Mouse (Mus musculus) forebrain, embryonic 11.5 days (tissue): ENCODE data around the gene Mgat5b. TPM values are rescaled to one million over a fixed set of nuclear protein-coding genes. Genes with fewer than 3 reads are reported as not detected.

Experiments
- ATAC-seq: fragments of 200-750 bp; cut with Nextera tagmentation; replicated peaks from 2 replicates; pipeline ENCODE4 v1.8.0; 2017; ENCODE audit warnings: moderate TSS enrichment; ENCODE audit not compliant: low FRiP score
- DNase-seq: peaks from one replicate; pipeline ENCODE4 v3.0.0-alpha.2; 2017; ENCODE audit warnings: low spot score
- H3K27ac ChIP-seq: fragments of 300-500 bp; sonication (generic); 2 replicates; pipeline ENCODE4 v1.5.1; 2014; ENCODE audit warnings: low read depth, low read length
- H3K27me3 ChIP-seq: fragments of 300-500 bp; sonication (generic); 2 replicates; pipeline ENCODE4 v1.6.1; 2014; ENCODE audit warnings: mild to moderate bottlenecking, low read length, mixed read lengths; ENCODE audit not compliant: control insufficient read depth, insufficient read depth
- H3K36me3 ChIP-seq: fragments of 300-500 bp; sonication (generic); 2 replicates; pipeline ENCODE4 v1.6.1; 2014; ENCODE audit warnings: mild to moderate bottlenecking, low read length, moderate library complexity, mixed read lengths; ENCODE audit not compliant: control insufficient read depth, insufficient read depth
- H3K4me1 ChIP-seq: fragments of 300-500 bp; sonication (generic); replicated peaks from 2 replicates; pipeline ENCODE4 v1.6.1; 2014; ENCODE audit warnings: low read length, mixed read lengths; ENCODE audit not compliant: control insufficient read depth, insufficient read depth
- H3K4me2 ChIP-seq: fragments of 300-500 bp; sonication (generic); 2 replicates; pipeline ENCODE4 v1.6.1; 2014; ENCODE audit warnings: low read depth, mild to moderate bottlenecking, low read length, moderate library complexity, mixed read lengths; ENCODE audit not compliant: severe bottlenecking
- H3K4me3 ChIP-seq: fragments of 300-500 bp; sonication (generic); 2 replicates; pipeline ENCODE4 v1.5.1; 2014; ENCODE audit warnings: low read depth, low read length
- H3K9ac ChIP-seq: fragments of 300-500 bp; sonication (generic); 2 replicates; pipeline ENCODE4 v1.6.1; 2014; ENCODE audit warnings: low read length
- H3K9me3 ChIP-seq: fragments of 300-500 bp; sonication (generic); 2 replicates; pipeline ENCODE4 v1.6.1; 2016; ENCODE audit warnings: low read length, mixed read lengths; ENCODE audit not compliant: control insufficient read depth
- WGBS: fragments of 180-500 bp; shearing (Covaris S2); extraction: QIAGEN DNeasy Blood & Tissue Kit; methylation state at CpG from one replicate; pipeline ENCODE4 v1.1.7; 2014; 5-methylcytosine and 5-hydroxymethylcytosine counted together
- polyA plus RNA-seq: library from polyadenylated mRNA; unstranded; fragments of >200 nt; fragmentation: Nextera tagmentation; extraction: Ambion mirVana; gene quantifications from 2 replicates; pipeline ENCODE4 v1.2.1, GENCODE M21; 2014

Gene Mgat5b
- polyA plus RNA-seq, 1 experiment from 2014 or later: 9.3 TPM

GRCm38 (mm10) chr11:116905741-116906456 is 12.8 kb upstream of the Mgat5b start:
- Histone ChIP-seq H3K9me3 (no peaks in the 10 kb centered on the region), H3K4me3 (peak overlapping the region; percentile 17), H3K36me3 (no peaks in the 10 kb centered on the region), H3K27ac (no peak overlapping the region), H3K4me1 (peaks cover 2% of the 10 kb centered on the region; the same call in 1 of the 2 replicates), H3K4me2 (peak overlapping the region; percentile 45), H3K27me3 (peaks cover 11% of the 10 kb centered on the region; the same call in 1 of the 2 replicates), H3K9ac (no peak overlapping the region)
- ATAC-seq (0 out of 2 replicates have a peak, but pooled peaks have one; percentile 42), DNase-seq (no peak)
- WGBS: 3% methylated on average over 23 of the region's 23 CpGs

GRCm38 (mm10) chr11:116913573-116913972 is 5.1 kb upstream of the Mgat5b start:
- 79% methylated on average over 16 of the region's 16 CpGs for WGBS
- Histone ChIP-seq H3K27me3 (peaks cover 11% of the 10 kb centered on the region), H3K36me3 (no peaks in the 10 kb centered on the region), H3K27ac (no peak overlapping the region), H3K4me3 (no peak overlapping the region), H3K4me2 (no peak overlapping the region), H3K9me3 (no peaks in the 10 kb centered on the region), H3K9ac (no peak overlapping the region), H3K4me1 (no peaks in the 10 kb centered on the region)
- DNase-seq (no peak), ATAC-seq (no peak)

- 60% methylated on average over 5 of the region's 5 CpGs for WGBS
- no peaks in the 10 kb centered on the region for H3K36me3 ChIP-seq
- no peak overlapping the region for H3K4me3 ChIP-seq
- H3K4me2 ChIP-seq: no peak overlapping the region
- no peak for DNase-seq
- no peak overlapping the region for H3K9ac ChIP-seq
- ATAC-seq: no peak
- no peak overlapping the region for H3K27ac ChIP-seq
- no peaks in the 10 kb centered on the region for H3K4me1 ChIP-seq
- no peaks in the 10 kb centered on the region for H3K9me3 ChIP-seq
- peaks cover 12% of the 10 kb centered on the region for H3K27me3 ChIP-seq
Measured at GRCm38 (mm10) chr11:116914267-116914885, 4.3 kb upstream of the Mgat5b start.

GRCm38 (mm10) chr11:116915241-116915640 is 3.4 kb upstream of the Mgat5b start:
- no peak overlapping the region for H3K4me2 ChIP-seq
- no peak overlapping the region for H3K9ac ChIP-seq

GRCm38 (mm10) chr11:116917361-116917760 is 1.3 kb upstream of the Mgat5b start:
- Histone ChIP-seq H3K9me3 (no peaks in the 10 kb centered on the region), H3K27ac (no peak overlapping the region), H3K36me3 (no peaks in the 10 kb centered on the region), H3K4me3 (no peak overlapping the region), H3K4me1 (peaks cover 6% of the 10 kb centered on the region; the same call in 1 of the 2 replicates), H3K4me2 (no peak overlapping the region), H3K9ac (no peak overlapping the region), H3K27me3 (peaks cover 16% of the 10 kb centered on the region)
- 63% methylated on average over 7 of the region's 7 CpGs for WGBS
- no peak for ATAC-seq
- DNase-seq: no peak

More at GRCm38 (mm10) chr11:116915241-116915640, 3.4 kb upstream of the Mgat5b start:
- 89% methylated on average over 3 of the region's 3 CpGs for WGBS
- Histone ChIP-seq H3K36me3 (no peaks in the 10 kb centered on the region), H3K4me3 (no peak overlapping the region), H3K9me3 (no peaks in the 10 kb centered on the region), H3K27me3 (peaks cover 16% of the 10 kb centered on the region), H3K27ac (no peak overlapping the region), H3K4me1 (peaks cover 2% of the 10 kb centered on the region; the same call in 1 of the 2 replicates)
- no peak for ATAC-seq
- DNase-seq: no peak

GRCm38 (mm10) chr11:116919186-116920020 is 740 bp downstream of the Mgat5b start:
- ATAC-seq (peak; percentile 34), DNase-seq (no peak)
- H3K4me3 ChIP-seq: peak overlapping the region; percentile 73
- H3K4me1 ChIP-seq: peaks cover 6% of the 10 kb centered on the region; the same call in 1 of the 2 replicates
- 0 out of 2 replicates have a peak overlapping the region, but pooled peaks have one; percentile 37 for H3K27ac ChIP-seq
- peak overlapping the region; percentile 98 for H3K4me2 ChIP-seq
- no peaks in the 10 kb centered on the region for H3K36me3 ChIP-seq
- peak overlapping the region; percentile 99 for H3K9ac ChIP-seq
- 1% methylated on average over 58 of the region's 58 CpGs for WGBS
- no peaks in the 10 kb centered on the region for H3K9me3 ChIP-seq
- H3K27me3 ChIP-seq: peaks cover 16% of the 10 kb centered on the region

GRCm38 (mm10) chr11:116920746-116921145 is 2.1 kb downstream of the Mgat5b start:
- Histone ChIP-seq H3K4me1 (peaks cover 6% of the 10 kb centered on the region; the same call in 1 of the 2 replicates), H3K4me2 (peak overlapping the region; percentile 98), H3K9ac (no peak overlapping the region; the same call in 1 of the 2 replicates), H3K36me3 (no peaks in the 10 kb centered on the region), H3K9me3 (no peaks in the 10 kb centered on the region), H3K4me3 (peak overlapping the region; percentile 73; the same call in 1 of the 2 replicates), H3K27me3 (peaks cover 16% of the 10 kb centered on the region), H3K27ac (no peak overlapping the region)
- DNase-seq (peak; percentile 75), ATAC-seq (no peak)
- 8% methylated on average over 6 of the region's 6 CpGs for WGBS

- H3K4me3 ChIP-seq: no peak overlapping the region
- H3K27ac ChIP-seq: no peak overlapping the region
- no peak for DNase-seq
- H3K9me3 ChIP-seq: no peaks in the 10 kb centered on the region
- 52% methylated on average over 7 of the region's 7 CpGs for WGBS
- H3K4me2 ChIP-seq: no peak overlapping the region
- ATAC-seq: no peak; the same call in 1 of the 2 replicates
- H3K27me3 ChIP-seq: peaks cover 11% of the 10 kb centered on the region
- peaks cover 6% of the 10 kb centered on the region; the same call in 1 of the 2 replicates for H3K4me1 ChIP-seq
- no peaks in the 10 kb centered on the region for H3K36me3 ChIP-seq
- no peak overlapping the region; the same call in 1 of the 2 replicates for H3K9ac ChIP-seq
Measured at GRCm38 (mm10) chr11:116922058-116922457, 3.4 kb downstream of the Mgat5b start.
